Mouse (Mus musculus) embryo, embryonic 10.5 days (tissue): Measurements from ENCODE around the gene Camta1.
A peak's percentile ranks its signal among the peaks of the same experiment; 100 is the strongest.

Experiments used
- DNase-seq: peaks from one replicate; pipeline ENCODE4 v3.0.0-alpha.2; 2015; ENCODE audit warnings: low spot score

The Camta1 gene

DNA sequence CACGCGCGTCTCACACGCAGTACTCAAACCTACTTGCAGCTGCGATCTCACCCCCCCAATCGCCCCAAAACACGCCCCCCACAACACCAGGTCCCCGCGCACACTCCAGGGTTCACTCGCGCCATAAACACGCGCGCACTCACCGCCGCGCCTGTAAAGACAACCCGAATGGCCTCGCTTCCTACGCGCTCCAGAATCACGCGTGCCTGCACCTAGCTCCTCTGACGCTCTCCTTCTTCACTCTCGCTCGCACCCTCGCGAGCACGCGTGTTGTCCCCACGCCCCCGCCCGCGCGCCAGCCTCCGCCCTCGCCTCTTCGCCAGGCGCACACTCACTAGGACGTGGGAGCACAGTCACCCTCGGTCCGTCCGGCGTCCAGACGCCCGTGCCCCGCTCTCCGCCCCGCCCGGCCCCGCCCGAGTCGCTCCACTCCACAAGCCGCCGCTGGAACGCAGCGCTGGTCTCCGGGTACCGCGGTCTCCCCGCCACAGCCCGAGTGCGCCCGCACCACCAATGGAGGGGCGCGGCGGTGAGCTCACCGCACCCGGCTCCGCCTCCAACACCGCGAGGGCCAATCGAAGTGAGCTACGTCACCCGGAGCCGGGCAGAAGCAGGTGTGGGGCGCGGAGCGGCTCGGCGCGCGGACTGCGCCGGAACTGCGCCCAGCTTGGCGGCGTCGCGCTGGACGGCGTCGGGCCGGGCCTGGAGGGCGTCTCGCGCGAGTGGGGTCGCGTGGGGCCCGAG lies 753.5 kb downstream of the Camta1 start:
- peak; percentile 96 for DNase-seq

DNA sequence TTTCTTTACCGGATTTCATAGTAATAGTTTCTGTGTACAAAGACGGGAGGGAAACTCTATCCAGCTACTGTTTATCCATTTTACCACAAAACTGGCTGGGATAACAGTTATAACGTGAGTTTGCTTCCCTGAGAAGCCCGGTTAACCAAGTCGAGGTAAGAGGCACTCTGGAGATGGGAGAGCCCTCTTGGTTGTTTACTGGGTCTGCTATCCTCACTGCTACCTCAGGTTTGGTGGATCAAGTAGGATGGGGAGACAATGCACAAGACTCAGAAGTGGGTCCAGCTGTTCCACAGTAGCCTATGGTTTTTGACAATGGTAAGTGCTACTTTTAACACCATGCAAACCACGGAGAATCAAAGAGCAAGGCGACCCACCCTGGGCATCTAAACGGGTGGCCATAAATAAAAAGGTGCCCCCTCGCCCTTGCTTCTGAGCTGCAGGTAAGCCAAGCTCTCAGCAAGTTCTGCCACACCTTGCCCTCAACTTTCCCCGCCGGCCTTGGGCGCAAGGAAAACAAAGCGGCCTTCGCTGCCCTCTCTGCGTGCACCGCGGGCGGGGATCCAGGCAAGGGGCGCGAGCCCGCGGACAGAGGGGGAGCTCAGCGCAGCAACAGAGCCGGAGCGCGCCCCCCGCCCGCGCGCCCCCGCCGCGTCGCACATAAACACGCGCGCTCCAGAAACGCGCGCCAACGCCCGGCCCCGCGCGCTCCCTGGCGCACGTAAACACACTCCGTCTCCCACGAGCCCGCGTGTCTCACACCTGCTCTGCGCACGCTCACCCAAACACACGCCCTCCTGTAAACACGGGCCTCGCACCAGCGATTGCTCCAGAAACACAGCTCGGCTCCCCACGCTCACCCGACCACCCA lies 754.3 kb downstream of the Camta1 start:
- peak; percentile 60 for DNase-seq

DNA sequence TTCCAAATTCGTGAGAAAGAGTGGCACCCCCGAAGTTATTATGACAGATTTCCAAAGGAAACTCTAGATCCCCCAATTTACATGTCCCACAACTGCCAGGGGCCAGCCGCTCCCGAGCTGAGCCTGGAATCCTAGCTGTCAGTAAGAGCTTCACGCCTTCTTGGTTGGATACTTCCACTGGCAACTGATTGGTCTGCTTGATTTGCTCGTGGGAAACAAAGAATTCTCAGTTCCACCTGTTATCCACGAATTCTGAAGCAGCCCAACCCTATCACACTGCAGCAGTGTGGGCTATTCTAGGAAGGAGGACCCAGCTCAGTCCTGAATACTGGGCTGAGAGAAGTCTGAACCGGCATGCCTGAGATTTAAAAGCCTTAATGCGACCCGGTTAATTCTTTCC lies 755.2 kb downstream of the Camta1 start:
- peak; percentile 15 for DNase-seq

DNA sequence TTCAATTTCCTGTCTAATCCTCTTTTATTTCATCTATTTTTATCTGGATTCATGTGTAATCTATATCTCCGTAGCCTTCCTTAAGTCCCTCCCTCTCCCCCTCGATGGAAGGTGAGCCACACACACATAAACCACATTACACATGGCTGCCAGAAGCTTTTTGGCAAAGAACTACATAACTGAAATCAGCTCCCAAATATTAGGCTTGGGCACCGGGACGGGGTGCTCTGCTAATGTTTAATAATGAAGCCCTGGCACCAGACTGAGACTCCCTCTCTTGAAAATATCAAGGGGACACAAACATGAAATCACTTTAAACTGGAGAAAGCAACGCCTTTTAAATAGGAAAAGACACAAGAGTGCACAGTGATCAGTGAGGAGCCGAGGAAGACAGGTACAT lies 755.8 kb downstream of the Camta1 start:
- no peak for DNase-seq

DNA sequence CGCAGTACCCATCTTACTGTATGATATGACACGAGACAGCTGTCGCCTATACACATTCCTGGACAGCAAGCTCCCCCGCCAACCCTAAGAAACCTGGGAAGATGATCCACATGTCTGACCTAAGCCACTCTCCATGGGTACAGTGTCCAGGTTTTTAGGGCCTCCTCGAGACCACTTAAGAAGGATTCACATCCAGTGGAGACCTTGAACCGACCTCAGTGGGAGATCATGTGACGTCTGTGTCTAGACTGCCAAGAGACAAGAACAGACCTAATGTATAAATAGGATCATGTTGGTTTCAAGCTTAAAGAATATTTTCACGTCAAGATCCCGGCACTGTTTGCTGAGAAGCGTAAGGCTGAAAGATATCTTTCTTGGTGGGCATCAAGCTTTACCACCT lies 757.5 kb downstream of the Camta1 start:
- no peak for DNase-seq

DNA sequence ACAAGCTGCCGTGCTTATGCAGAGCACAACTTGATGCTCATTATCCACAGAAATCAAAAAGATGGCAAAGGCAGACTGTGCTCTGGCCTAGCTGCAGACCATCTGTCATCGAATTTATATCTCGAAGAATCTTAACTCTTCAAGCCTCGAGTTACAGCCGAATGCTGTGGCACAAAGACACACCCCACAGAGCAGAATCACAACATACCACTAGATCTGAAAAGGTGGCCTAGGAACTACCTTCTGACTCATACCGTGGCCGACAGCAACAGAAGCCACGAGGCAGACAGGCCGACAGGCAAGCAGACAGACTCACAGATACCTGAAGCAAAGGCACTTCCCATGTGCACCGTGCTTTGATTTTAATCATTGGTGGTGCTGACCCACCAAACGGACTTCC lies 758.0 kb downstream of the Camta1 start:
- no peak for DNase-seq

GRCm38 (mm10) chr4:151097104-151097438 lies 764.6 kb downstream of the Camta1 start:
- DNase-seq = no peak

- DNase-seq = no peak
Observed at GRCm38 (mm10) chr4:151096334-151097103, 765.2 kb downstream of the Camta1 start.

GRCm38 (mm10) chr4:151095207-151095606 lies 766.5 kb downstream of the Camta1 start:
- peak; percentile 61 for DNase-seq

DNA sequence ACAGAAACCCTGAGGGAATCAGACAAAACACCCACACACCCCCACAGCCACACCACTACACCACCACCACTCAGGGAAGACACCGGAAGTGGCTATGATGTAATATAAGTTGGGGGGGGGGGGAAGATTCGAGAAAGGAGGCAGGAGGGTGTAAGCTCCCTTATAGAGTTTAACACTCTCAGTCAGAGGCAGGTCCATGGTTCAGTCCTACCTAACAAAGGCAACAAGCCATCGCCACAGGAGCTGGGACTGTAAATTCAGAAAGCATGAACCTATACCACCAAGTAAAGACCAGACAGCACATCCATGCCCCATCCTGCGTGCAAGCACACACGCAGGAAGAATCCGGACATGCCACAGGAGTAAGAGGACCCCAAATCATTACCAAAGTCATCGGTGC lies 772.4 kb downstream of the Camta1 start, which contains the start of gene Gm13090:
Gene Gm13090 (plus strand): TSS at position 301 of the 400 bp plus-strand sequence.
- no peak for DNase-seq

DNA sequence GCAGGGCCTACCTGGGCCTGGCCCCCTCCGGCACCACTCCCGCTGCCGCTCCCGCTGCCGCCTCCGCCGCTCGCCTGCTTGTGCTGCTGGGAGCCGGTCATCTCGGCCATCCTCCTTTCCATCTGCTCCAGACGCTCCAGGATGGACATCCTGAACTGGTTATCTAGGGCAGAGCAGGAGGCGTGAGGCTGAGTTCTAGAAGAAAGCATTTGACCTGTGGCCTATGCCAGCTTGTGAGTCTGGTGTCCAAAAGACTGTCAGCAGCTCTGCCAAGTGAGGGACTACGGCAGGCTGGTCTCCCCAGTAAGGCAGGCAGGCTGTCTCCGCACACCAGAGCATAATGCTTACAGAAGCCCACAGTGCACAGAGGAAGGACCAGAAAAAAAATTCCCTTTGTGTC lies 772.9 kb downstream of the Camta1 start:
- no peak for DNase-seq

DNA sequence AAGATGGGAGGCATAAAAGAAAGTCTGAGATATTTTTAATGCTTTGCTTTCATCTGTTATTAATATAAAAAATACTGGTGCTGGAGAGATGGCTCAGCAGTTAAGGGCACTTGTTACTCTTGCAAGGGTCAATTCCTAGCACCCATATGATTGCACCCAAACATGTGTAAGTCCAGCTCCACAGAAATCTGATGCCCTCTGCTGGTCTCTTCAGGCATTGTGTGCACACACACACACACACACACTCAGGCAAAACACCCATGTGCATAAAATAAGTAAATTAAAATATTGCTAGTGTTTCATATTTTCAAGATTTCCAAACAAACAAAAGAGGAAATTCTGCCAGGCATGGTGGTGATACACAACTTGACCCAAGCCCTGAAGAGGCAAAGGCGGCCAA lies 774.3 kb downstream of the Camta1 start:
- no peak for DNase-seq

DNA sequence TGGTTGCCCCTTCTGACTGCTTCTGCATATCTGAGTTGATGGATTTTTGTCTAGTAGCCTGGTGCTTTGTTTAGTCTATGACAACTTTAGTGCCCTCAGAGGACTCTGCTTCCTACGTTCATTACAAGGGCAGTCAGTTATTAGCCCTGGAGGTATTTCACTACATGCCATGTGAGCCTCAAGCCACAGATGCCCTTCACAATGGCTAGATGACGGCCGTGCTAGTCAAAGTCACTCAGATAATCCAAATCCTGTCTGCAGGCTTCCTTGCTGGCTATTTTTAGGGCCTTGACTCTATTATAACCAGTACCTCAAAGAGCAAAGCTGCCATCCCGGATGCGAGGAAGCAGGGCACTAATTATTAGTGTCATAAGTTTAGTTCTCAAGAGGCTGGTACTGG lies 778.6 kb downstream of the Camta1 start:
- DNase-seq = no peak

GRCm38 (mm10) chr4:151081977-151082376 lies 779.7 kb downstream of the Camta1 start:
- no peak for DNase-seq

DNA sequence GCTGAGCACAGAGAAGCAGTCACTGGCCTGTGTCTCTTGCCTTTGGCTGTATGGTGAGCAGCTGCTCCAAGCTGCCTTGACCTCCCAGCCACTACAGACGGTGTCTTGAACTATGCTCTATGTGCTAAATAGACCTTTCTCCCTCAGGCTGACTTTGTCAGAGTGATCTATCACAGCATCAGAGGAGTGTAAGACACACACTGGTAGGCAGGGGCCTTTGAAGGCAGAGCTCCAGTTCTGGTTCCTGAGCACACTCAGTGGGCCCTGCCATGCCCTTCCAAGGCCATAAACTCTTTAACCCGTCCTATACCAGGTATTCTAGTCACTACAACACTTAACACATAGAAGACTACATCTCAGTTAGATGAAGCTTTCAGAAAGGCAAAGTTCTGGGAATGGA lies 780.3 kb downstream of the Camta1 start:
- no peak for DNase-seq

DNA sequence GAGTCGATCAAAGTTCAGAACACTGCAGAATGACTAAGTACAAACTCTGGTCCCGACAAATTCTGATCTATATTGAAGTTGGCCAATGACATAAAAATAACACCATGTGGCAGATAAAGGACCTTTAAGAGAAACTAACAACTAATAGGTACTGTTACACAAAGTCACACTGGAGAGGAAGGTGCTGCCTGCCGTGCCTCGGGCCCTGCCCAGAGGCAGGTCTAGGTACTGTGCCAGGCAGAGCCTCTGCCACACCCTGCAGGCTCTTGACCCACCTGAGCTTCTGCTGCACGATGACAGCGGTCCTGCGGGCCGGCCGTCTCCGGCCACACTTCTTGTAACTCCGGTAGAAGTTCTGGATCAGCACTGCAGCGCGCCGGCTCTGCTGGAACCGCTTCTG lies 786.9 kb downstream of the Camta1 start:
- no peak for DNase-seq

DNA sequence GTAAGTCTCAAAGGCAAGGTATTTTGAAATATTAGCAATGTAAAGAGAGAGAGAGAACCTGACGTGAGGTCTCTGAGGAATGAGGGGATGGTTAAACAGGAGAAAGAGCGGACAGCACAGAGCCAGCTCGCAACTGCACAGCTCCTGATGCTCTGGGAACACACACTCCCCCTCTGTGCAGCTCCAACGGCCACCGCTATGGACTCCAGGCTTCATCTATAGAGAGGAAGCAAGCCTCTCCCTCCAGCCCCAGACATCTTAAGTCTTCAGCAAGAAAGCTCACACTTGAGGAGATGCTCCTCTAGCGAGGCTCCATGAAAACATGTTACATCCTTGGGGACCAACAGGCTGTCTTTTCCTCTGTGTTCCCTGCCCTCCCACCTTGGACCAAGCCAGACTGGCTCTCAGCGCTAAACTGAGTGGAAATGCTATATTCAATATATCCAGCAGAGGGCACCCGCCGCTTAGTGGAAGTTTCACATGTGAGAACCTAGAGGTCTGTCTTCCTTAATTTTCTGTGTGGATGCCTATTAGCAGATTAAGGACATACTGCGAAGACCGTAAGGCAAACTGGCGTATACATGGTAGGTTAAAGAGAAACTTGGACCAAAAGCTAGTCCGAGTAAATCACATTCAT lies 788.5 kb downstream of the Camta1 start:
- DNase-seq = peak; percentile 89

DNA sequence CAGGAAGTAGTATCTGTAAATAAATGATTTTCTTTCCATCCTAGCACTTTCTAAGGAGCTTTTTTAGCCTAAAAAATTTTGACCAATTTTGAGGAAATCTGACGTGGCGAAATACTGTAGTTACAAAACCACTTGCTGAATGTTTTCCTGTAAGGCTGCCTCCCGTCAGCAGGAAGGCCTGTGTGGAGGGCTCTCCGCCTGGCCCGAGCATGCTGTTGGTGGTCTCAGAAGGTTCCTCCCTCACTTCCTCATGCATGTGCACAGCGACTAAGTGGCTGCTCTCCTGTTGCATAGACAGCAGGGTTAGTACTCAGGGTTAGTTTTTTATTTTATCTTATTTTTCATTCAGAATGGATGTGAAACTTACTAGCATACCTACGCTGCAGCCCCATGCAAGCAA lies 790.7 kb downstream of the Camta1 start:
- no peak for DNase-seq

DNA sequence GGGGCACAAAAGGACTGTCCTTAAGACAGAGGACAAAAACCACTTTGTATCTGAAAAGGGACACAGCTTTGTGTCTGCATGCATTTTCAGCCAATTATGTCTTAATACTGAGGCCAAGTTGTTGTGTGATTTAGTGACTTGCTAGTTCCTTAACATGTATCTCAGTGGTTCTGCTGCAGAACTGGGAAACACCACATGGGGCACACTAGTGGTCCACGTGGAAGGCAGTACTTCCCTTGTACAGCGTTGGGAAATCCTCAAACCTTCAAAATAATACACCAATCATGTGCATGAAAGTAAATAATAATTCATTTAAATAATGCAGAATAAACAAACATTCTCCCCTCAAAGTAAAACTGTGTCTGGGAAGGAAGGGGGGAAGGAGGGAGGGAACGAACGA lies 792.9 kb downstream of the Camta1 start:
- DNase-seq = no peak

- DNase-seq = no peak
Observed at GRCm38 (mm10) chr4:151059566-151059965, 802.1 kb downstream of the Camta1 start.

- no peak for DNase-seq
Observed at GRCm38 (mm10) chr4:151058634-151059033, 803.0 kb downstream of the Camta1 start.
